Mouse (Mus musculus) midbrain, postnatal 0 days (tissue): ENCODE measurements around the gene Mss51. TPM values are rescaled to one million over a fixed set of nuclear protein-coding genes. Genes with fewer than 3 reads are reported as not detected.
A peak's percentile ranks its signal among the peaks of the same experiment; 100 is the strongest.

Experiments used
- ATAC-seq: fragments of 200-750 bp; cut with Nextera tagmentation; 2 replicates; pipeline ENCODE4 v1.8.0; 2017; ENCODE audit warnings: moderate number of reproducible peaks, mild to moderate bottlenecking, moderate TSS enrichment, moderate library complexity; ENCODE audit not compliant: low FRiP score
- DNase-seq: peaks from one replicate; pipeline ENCODE4 v3.0.0-alpha.2; 2015; ENCODE audit warnings: low spot score
- H3K27ac ChIP-seq: fragments of 300-500 bp; sonication (generic); 2 replicates; pipeline ENCODE4 v1.5.1; 2014; ENCODE audit warnings: low read depth, mild to moderate bottlenecking, low read length, mixed read lengths
- H3K27me3 ChIP-seq: fragments of 300-500 bp; sonication (generic); 2 replicates; pipeline ENCODE4 v1.6.1; 2014; ENCODE audit warnings: low read length, control low read depth, mixed read lengths; ENCODE audit not compliant: insufficient read depth
- H3K36me3 ChIP-seq: fragments of 300-500 bp; sonication (generic); 2 replicates; pipeline ENCODE4 v1.6.1; 2014; ENCODE audit warnings: low read length, control low read depth, mixed read lengths; ENCODE audit not compliant: insufficient read depth
- H3K4me1 ChIP-seq: fragments of 300-500 bp; sonication (generic); 2 replicates; pipeline ENCODE4 v1.6.1; 2014; ENCODE audit warnings: mild to moderate bottlenecking, control low read depth, antibody characterized with exemption, low read length, mixed read lengths; ENCODE audit not compliant: insufficient read depth
- H3K4me2 ChIP-seq: fragments of 300-500 bp; sonication (generic); 2 replicates; pipeline ENCODE4 v1.6.1; 2014; ENCODE audit warnings: low read depth, mild to moderate bottlenecking, low read length, mixed read lengths; ENCODE audit not compliant: poor library complexity, severe bottlenecking
- H3K4me3 ChIP-seq: fragments of 300-500 bp; sonication (generic); 2 replicates; pipeline ENCODE4 v1.5.1; 2014; ENCODE audit warnings: low read depth, mild to moderate bottlenecking, low read length, moderate library complexity
- H3K9ac ChIP-seq: fragments of 300-500 bp; sonication (generic); replicated peaks from 2 replicates; pipeline ENCODE4 v1.6.1; 2014; ENCODE audit warnings: mild to moderate bottlenecking, low read length, moderate library complexity, mixed read lengths; ENCODE audit not compliant: poor library complexity, severe bottlenecking
- H3K9me3 ChIP-seq: fragments of 300-500 bp; sonication (generic); 2 replicates; pipeline ENCODE4 v1.6.1; 2016; ENCODE audit warnings: low read length, control low read depth
- CTCF ChIP-seq: IDR thresholded peaks from 2 replicates; pipeline ENCODE4 v1.5.1; 2016; ENCODE audit warnings: antibody characterized with exemption, mild to moderate bottlenecking
- WGBS: fragments of 180-500 bp; shearing (Covaris S2); extraction: QIAGEN DNeasy Blood & Tissue Kit; methylation state at CpG from one replicate; pipeline ENCODE4 v1.1.7; 2014; 5-methylcytosine and 5-hydroxymethylcytosine counted together
- polyA plus RNA-seq: library from polyadenylated mRNA; unstranded; fragments of >200 nt; fragmentation: Nextera tagmentation; extraction: Ambion mirVana; gene quantifications from 2 replicates; pipeline ENCODE4 v1.2.1, GENCODE M21; 2015
- total RNA-seq: library from RNA; depleted of rRNA; stranded (reverse); fragments of >200 nt; gene quantifications from 2 replicates; pipeline ENCODE4 v1.2.3, GENCODE M21; 2014; rRNA removed

Gene Mss51
- total RNA-seq = 0.11 and 0.66 TPM in 2 replicates
- 0.11 and 0.15 TPM in 2 replicates for polyA plus RNA-seq

GRCm38 (mm10) chr14:20496603-20497002 lies at the start of gene Mss51:
TSS of gene Mss51 (minus strand) at chr14:20496901.
- DNase-seq (no peak), ATAC-seq (no peak)
- Histone ChIP-seq H3K36me3 (peaks cover 23% of the 10 kb centered on the region), H3K4me3 (no peak within 1 kb of the TSS), H3K4me1 (no peaks in the 10 kb centered on the region), H3K9ac (no peak within 1 kb of the TSS), H3K9me3 (no peaks in the 10 kb centered on the region), H3K27me3 (no peaks in the 10 kb centered on the region), H3K27ac (no peak within 1 kb of the TSS), H3K4me2 (no peak within 1 kb of the TSS)
- TF ChIP-seq CTCF = no peak
- 81% methylated on average over 2 of the region's 2 CpGs for WGBS

- no peaks in the 10 kb centered on the region for H3K9me3 ChIP-seq
- H3K27me3 ChIP-seq = no peaks in the 10 kb centered on the region
- peak within 1 kb of the TSS; percentile 53 for H3K4me2 ChIP-seq
- H3K4me1 ChIP-seq = peaks cover 4% of the 10 kb centered on the region; the same call in 1 of the 2 replicates
- H3K4me3 ChIP-seq = peak within 1 kb of the TSS; percentile 92
- peak; percentile 96 for DNase-seq
- H3K36me3 ChIP-seq = peaks cover 24% of the 10 kb centered on the region
- TF ChIP-seq CTCF = no peak
- ATAC-seq = peak; percentile 92
- peak within 1 kb of the TSS; percentile 99 for H3K27ac ChIP-seq
- H3K9ac ChIP-seq = peak within 1 kb of the TSS; percentile 97
- WGBS = under 1% methylated on average over 29 of the region's 29 CpGs
These were observed 49.7 kb upstream of the Mss51 start, which contains the start of gene Ppp3cb for GRCm38 (mm10) chr14:20546415-20546814. TSS of gene Ppp3cb (minus strand) at chr14:20546573.

- DNase-seq (peak; percentile 79), ATAC-seq (peak; percentile 92)
- no peaks in the 10 kb centered on the region for H3K9me3 ChIP-seq
- under 1% methylated on average over 57 of the region's 67 CpGs for WGBS
- no peaks in the 10 kb centered on the region for H3K27me3 ChIP-seq
- TF ChIP-seq CTCF = no peak
- H3K27ac ChIP-seq = peak overlapping the region; percentile 99
- H3K36me3 ChIP-seq = peaks cover 18% of the 10 kb centered on the region
- peaks cover 4% of the 10 kb centered on the region; the same call in 1 of the 2 replicates for H3K4me1 ChIP-seq
- peak overlapping the region; percentile 53 for H3K4me2 ChIP-seq
- H3K4me3 ChIP-seq = peak overlapping the region; percentile 92
- H3K9ac ChIP-seq = peak overlapping the region; percentile 97
These were observed 49.0 kb upstream of the Mss51 start for GRCm38 (mm10) chr14:20545529-20546331.

- TF ChIP-seq CTCF = no peak
- H3K9ac ChIP-seq = 0 out of 2 replicates have a peak overlapping the region, but pooled peaks have one; percentile 97
- no peak for ATAC-seq
- H3K4me2 ChIP-seq = peak overlapping the region; percentile 53
- no peak for DNase-seq
- H3K4me3 ChIP-seq = peak overlapping the region; percentile 92
- no peaks in the 10 kb centered on the region for H3K9me3 ChIP-seq
- peaks cover 4% of the 10 kb centered on the region; the same call in 1 of the 2 replicates for H3K4me1 ChIP-seq
- WGBS = 70% methylated on average over 7 of the region's 7 CpGs
- H3K27me3 ChIP-seq = no peaks in the 10 kb centered on the region
- H3K36me3 ChIP-seq = peaks cover 13% of the 10 kb centered on the region
- H3K27ac ChIP-seq = no peak overlapping the region
These were observed 48.0 kb upstream of the Mss51 start for GRCm38 (mm10) chr14:20544467-20545411.

- H3K27ac ChIP-seq = no peak overlapping the region
- H3K27me3 ChIP-seq = no peaks in the 10 kb centered on the region
- no peak overlapping the region for H3K4me2 ChIP-seq
- ATAC-seq (no peak), DNase-seq (no peak)
- WGBS = 92% methylated on average over 4 of the region's 4 CpGs
- no peaks in the 10 kb centered on the region for H3K9me3 ChIP-seq
- H3K9ac ChIP-seq = no peak overlapping the region
- H3K4me1 ChIP-seq = no peaks in the 10 kb centered on the region
- H3K4me3 ChIP-seq = no peak overlapping the region
- no peaks in the 10 kb centered on the region for H3K36me3 ChIP-seq
- no peak for TF ChIP-seq CTCF
These were observed 32.9 kb upstream of the Mss51 start for GRCm38 (mm10) chr14:20529643-20530042.
